Mouse (Mus musculus): ENCODE results near the gene Adam1a. TPM values are rescaled to one million over a fixed set of nuclear protein-coding genes. Genes with fewer than 3 reads are reported as not detected.
A peak's percentile ranks its signal among the peaks of the same experiment; 100 is the strongest.
"Not testable (repeated sequence)": the region's sequence is repeated elsewhere in the genome, so short reads cannot be mapped to it uniquely, and the experiment has no call there.

Gene Adam1a
- polyA plus RNA-seq, 1 experiment from 2014 or later, result 2.5 TPM

DNA sequence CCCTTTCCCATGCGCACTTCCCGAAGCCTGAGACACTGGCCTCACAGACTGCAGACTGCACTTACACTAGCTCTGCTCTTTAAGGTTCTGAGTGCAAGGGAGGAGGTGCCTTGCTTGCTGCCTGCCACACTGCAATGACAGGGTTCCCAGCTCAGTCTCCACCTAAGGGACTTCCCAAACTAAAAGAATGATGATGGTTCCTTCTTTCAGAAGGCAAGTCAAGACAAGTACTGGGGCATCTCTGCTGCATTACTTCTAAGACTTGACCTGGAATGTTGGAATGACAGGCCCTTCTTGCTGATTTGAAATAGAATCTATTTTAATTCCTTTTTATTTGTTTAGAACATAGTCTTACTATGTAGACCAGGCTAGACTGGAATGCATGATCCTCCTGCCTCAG lies 7.7 kb downstream of the Adam1a start:
- no peak for TF ChIP-seq CTCF (IDR thresholded peaks at IDR 0.05)

DNA sequence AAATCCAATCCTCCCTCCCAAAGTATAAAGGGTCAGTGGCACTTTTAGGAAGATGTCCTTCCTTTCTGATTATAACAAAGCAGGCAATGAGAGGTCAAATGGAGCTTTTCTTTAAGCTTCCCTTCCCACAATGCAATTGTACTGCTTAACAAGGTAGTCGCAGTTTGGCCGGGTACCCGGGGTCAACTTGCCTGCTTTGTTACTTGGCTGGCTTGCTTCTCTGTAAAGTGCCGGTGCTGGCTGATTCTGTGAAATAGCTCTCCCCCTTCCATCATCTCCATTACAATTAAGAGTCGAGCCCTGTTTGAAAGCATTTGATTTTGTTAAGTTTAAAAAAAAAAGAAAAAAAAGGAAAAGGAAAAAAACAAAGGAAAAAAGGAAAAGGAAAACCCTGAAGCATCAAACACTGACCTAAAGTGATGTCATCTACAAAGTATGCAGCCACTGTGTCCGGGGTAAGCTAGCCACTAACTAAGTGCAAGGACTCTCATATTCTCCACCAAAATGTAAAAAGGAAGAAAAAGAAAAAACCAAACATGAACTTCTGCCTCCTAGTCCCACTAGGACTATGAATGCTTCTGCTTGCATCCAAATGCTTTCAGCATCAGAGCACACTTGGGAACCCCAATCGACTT lies 8.2 kb downstream of the Adam1a start:
- ATAC-seq, result peak; percentile 57
- POLR2A ChIA-PET, result interaction anchor here (0.6 kb wide), 1 partner anchor 55 kb away, joined by 3 read pairs; no protein-coding TSS in a partner anchor

More for the DNA sequence above, 7.7 kb downstream of the Adam1a start:
- ChIA-PET CTCF (interaction anchor here (1.3 kb wide), 1 partner anchor 13 kb away, joined by 6 read pairs; no protein-coding TSS in a partner anchor), POLR2A (no interaction called here)
- in situ Hi-C loops (cut with MboI; ENCODE audit: low pct_unique_long_range_greater_than_20kb), result no loop called here
- no peak for ATAC-seq
- DNase-seq (ENCODE audit: low read depth, low spot score), result no peak
- H3K27me3 ChIP-seq, result no peaks in the 10 kb centered on the region

DNA sequence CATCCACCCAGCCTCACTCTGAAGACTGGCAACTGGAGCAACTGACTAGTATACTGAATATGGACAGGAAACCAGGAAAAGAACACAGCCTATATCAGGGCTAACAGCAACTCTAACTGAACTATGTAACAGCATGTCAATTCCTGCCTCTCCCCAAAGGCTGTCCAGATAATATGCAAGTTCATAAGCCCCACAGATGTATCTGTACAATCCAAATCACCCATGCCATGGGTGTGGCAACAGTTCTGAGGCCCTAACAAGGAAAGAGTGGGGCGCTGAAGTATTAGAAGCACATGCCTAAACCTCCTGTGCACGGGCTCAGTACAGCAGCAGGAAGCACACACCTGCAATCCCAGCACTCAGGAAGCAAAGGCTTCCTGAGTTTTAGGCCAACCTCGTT lies 10.2 kb downstream of the Adam1a start:
- no peak for ATAC-seq
- in situ Hi-C loops (cut with MboI; ENCODE audit: low pct_unique_long_range_greater_than_20kb), result no loop called here
- POLR2A ChIA-PET, result no interaction called here
- H3K27me3 ChIP-seq, result no peaks in the 10 kb centered on the region
- TF ChIP-seq CTCF (IDR thresholded peaks at IDR 0.05), result no peak
- no peak for DNase-seq (ENCODE audit: low read depth, low spot score)
- CTCF ChIA-PET, result no interaction called here

More for the DNA sequence above, 8.2 kb downstream of the Adam1a start:
- no peak for TF ChIP-seq CTCF (IDR thresholded peaks at IDR 0.05)
- no peaks in the 10 kb centered on the region for H3K27me3 ChIP-seq
- DNase-seq (ENCODE audit: low read depth, low spot score), result no peak
- CTCF ChIA-PET, result interaction anchor here (1.3 to 1.5 kb wide), 2 partner anchors 12 to 15 kb away, joined by 4 to 6 read pairs; no protein-coding TSS in a partner anchor
- in situ Hi-C loops (cut with MboI; ENCODE audit: low pct_unique_long_range_greater_than_20kb), result no loop called here

DNA sequence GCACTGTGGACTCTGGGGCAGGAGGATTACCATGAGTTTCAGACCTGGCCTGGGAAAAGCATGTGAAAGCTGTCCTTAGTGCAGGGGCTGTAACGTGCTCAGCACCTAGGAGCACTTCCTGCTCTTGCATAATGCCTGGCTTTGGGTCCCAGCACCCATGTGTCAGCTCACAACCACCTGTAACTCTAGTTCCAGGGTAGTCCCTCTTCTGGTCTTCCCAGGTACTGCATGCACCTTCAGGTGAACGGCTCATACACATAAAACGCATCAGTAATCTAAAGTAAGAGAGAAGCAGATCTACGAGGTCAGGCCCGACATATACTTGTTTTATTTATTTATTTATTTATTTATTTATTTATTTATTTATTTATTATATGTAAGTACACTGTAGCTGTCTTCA lies 10.8 kb downstream of the Adam1a start:
- in situ Hi-C loops (cut with MboI; ENCODE audit: low pct_unique_long_range_greater_than_20kb), result no loop called here
- H3K27me3 ChIP-seq, result no peaks in the 10 kb centered on the region
- ATAC-seq (no peak), DNase-seq (ENCODE audit: low read depth, low spot score) (no peak)
- ChIA-PET POLR2A (no interaction called here), CTCF (no interaction called here)
- no peak for TF ChIP-seq CTCF (IDR thresholded peaks at IDR 0.05)

DNA sequence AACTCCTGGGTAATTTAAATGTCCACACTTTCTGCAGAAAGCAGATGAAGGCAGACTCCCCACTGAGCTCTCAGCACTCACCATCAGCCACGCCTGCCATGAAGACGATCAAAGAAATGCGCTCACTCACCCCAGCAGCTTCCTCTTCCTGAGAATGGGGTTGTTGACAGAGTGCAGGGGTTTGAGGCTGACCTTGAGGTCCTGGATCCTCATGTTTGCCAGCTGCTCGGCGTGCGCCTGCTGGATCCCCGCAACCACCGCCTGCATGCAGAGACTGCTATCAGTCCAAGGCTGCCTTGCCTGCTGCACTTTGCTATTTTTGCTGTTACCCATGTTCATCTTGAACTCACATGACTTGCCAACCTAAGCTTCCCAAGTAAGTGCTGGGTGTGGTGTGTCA lies 18.3 kb downstream of the Adam1a start:
- ATAC-seq (no peak), DNase-seq (ENCODE audit: low read depth, low spot score) (no peak)
- ChIA-PET CTCF (no interaction called here), POLR2A (no interaction called here)
- H3K27me3 ChIP-seq, result no peaks in the 10 kb centered on the region
- in situ Hi-C loops (cut with MboI; ENCODE audit: low pct_unique_long_range_greater_than_20kb), result no loop called here
- TF ChIP-seq CTCF (IDR thresholded peaks at IDR 0.05), result no peak

DNA sequence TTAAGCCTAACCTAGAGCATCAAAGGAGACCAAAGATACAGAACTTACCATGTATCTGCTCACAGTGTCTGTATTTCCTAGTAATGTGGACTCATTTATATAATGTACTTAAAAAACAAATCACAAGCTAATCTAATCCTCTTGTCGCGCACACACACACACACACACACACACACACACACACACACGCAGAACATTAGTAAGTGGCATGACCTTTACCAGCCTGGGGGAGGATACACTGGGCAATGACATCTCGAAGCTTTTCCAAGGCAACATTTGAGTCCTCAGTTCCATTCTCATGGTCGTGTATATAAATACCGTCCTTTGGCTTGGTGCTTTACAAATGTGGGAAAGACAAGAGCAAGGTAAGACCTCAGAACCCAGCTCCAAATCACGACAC lies 18.8 kb downstream of the Adam1a start:
- POLR2A ChIA-PET, result no interaction called here
- DNase-seq (ENCODE audit: low read depth, low spot score) (no peak), ATAC-seq (no peak)
- in situ Hi-C loops (cut with MboI; ENCODE audit: low pct_unique_long_range_greater_than_20kb), result no loop called here
- no peak for TF ChIP-seq CTCF (IDR thresholded peaks at IDR 0.05)
- H3K27me3 ChIP-seq, result no peaks in the 10 kb centered on the region
- CTCF ChIA-PET, result no interaction called here

DNA sequence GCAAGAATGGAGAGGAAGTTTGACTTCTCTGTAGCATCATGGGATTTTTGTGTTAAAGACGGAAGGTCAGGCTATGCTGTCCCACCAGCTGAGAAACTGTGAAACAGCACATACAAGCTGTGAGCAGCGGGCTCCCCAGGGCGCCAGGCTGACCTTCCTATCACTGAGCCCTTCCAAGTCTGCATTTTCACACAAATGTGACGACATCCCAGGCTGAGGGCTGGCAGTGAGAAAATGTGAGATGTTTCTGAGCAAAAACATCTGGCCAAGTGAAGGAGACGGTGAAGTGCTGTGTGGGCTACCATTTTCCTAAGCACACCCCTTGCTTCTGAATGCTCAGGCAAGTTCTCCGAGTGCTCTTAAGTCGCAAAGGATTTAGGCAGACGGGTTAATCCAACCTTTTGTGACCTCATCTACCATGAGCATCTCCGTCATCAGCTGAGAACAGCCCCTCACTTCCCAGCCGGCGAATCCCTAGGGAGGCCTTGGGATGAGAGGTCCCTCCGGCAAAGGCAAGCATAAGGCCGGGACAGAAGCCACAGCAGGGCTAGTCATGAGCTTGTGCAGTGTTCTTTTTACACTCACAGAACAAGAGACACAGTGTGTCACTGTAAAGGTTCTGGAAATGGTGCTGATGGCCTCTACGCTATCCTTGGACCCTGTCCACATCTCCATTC lies 19.4 kb downstream of the Adam1a start:
- POLR2A ChIA-PET, result no interaction called here
- DNase-seq (ENCODE audit: low read depth, low spot score) (no peak), ATAC-seq (no peak)
- no peak for TF ChIP-seq CTCF (IDR thresholded peaks at IDR 0.05)
- in situ Hi-C loops (cut with MboI; ENCODE audit: low pct_unique_long_range_greater_than_20kb), result no loop called here
- no peaks in the 10 kb centered on the region for H3K27me3 ChIP-seq
- CTCF ChIA-PET, result interaction anchor here (1.4 to 1.9 kb wide), 2 partner anchors 11 to 80 kb away, joined by 3 to 6 read pairs; no protein-coding TSS in a partner anchor

DNA sequence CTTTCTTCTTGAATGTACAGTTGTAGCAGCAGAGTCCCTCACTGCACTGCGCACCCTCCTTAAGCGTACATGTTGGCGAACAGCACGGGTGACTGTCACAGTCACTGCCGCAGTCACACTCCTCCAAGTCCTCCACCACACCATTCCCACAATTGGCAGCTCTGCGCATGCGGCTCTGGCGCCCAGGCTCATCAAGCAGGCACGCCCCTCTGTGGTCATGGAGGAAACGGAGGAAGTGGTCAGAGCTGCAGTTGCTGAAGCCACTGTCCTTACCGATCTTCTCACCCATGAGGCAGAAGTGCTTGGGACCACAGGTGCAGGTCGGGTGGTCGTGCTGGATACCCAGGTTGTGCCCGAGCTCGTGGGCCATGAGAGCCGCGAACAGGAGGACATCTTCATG lies 25.5 kb downstream of the Adam1a start:
- in situ Hi-C loops (cut with MboI; ENCODE audit: low pct_unique_long_range_greater_than_20kb); DNase-seq (ENCODE audit: low read depth, low spot score); ATAC-seq; CTCF ChIA-PET; POLR2A ChIA-PET; H3K27me3 ChIP-seq: not testable (repeated sequence)

DNA sequence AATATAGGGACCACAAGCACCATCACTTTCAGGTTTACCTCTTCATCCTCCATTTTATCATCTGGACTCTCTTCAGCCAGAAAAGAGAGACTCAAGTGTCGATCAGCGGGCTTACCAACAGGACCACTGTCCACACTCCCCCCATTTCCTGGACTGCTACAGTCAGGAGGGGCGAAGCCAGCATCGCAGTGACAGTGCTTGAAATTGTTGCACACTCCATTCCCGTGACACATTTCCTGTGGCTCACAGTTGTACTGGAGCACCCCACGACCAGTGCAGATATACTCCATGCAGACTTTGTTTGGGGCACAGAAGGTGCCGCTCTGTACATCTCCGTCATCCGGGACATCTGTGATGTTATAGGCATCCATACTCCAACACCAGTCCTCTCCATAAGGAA lies 26.3 kb downstream of the Adam1a start:
- ChIA-PET CTCF (no interaction called here), POLR2A (no interaction called here)
- in situ Hi-C loops (cut with MboI; ENCODE audit: low pct_unique_long_range_greater_than_20kb), result no loop called here
- no peak for TF ChIP-seq CTCF (IDR thresholded peaks at IDR 0.05)
- DNase-seq (ENCODE audit: low read depth, low spot score) (no peak), ATAC-seq (no peak)
- H3K27me3 ChIP-seq, result no peaks in the 10 kb centered on the region

DNA sequence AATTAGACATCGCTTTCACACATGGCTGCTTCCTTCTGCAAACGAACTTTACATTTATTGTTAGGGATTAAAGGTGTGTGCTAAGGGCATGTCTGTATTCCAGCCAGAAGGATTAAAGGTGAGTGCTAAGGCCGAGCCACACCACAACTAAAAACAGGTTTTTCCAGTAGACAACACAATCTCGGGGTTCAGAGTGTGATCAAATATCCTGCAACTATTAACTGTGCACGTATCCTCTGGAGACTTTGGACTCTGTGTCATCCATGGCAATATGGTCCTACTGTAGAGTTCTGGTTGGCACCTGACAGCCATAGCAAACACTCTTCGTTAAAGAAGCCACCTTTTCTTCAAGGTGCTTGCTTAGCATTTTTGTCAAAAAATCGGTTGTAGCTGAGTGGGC lies 35.3 kb downstream of the Adam1a start:
- ChIA-PET CTCF (interaction anchor here (0.9 kb wide), 1 partner anchor 11 kb away, joined by 3 read pairs; no protein-coding TSS in a partner anchor), POLR2A (no interaction called here)
- in situ Hi-C loops (cut with MboI; ENCODE audit: low pct_unique_long_range_greater_than_20kb), result no loop called here
- DNase-seq (ENCODE audit: low read depth, low spot score) (no peak), ATAC-seq (no peak)
- TF ChIP-seq CTCF (IDR thresholded peaks at IDR 0.05), result no peak
- no peaks in the 10 kb centered on the region for H3K27me3 ChIP-seq

DNA sequence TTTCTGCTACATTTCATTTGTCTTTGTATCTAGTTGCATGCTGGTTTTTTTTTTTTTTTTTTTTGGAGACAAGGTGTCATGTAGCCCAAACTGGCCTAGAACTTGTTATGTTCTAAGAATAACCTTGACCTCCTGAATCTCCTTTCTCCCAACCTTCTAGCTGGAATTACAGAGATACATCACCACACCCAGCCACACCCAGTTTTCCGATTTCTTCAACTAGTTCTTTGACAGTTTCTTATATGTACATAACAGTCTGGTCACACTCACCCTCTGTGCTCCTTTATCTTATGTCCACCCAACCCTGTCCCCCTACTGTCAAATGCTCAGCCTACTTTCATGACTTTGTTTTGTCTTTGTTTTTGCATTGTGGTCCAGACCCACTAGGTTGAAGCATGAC lies 38.4 kb downstream of the Adam1a start:
- in situ Hi-C loops (cut with MboI; ENCODE audit: low pct_unique_long_range_greater_than_20kb), result no loop called here
- DNase-seq (ENCODE audit: low read depth, low spot score), result no peak
- H3K27me3 ChIP-seq, result no peaks in the 10 kb centered on the region
- ATAC-seq, result no peak
- POLR2A ChIA-PET, result no interaction called here
- TF ChIP-seq CTCF (IDR thresholded peaks at IDR 0.05), result no peak
- CTCF ChIA-PET, result no interaction called here
